Mouse (Mus musculus): ENCODE measurements at regions not wholly inside any gene's neighbourhood (a gene's known extent, or its start where the extent isn't known, plus 50 kb on each side); places are given as distances from the start of the nearest gene placed in this dataset.
"Not testable (repeated sequence)": the region's sequence is repeated elsewhere in the genome, so short reads cannot be mapped to it uniquely, and the experiment has no call there.

GRCm38 (mm10) chr4:23567827-23568226, 928.4 kb upstream of the Mms22l start:
- no peak for DNase-seq

GRCm38 (mm10) chr4:23573013-23573412, 923.2 kb upstream of the Mms22l start:
- DNase-seq = no peak

GRCm38 (mm10) chr4:23587412-23587811, 908.8 kb upstream of the Mms22l start:
- no peak for DNase-seq

GRCm38 (mm10) chr4:23590883-23591282, 905.4 kb upstream of the Mms22l start:
- DNase-seq = no peak

- no peak for DNase-seq
Observed at GRCm38 (mm10) chr4:23591593-23591992, 904.7 kb upstream of the Mms22l start.

- no peak for DNase-seq
Observed at GRCm38 (mm10) chr4:23600070-23600469, 896.2 kb upstream of the Mms22l start.

- DNase-seq = peak; percentile 3 to 13
Observed at GRCm38 (mm10) chr4:23601426-23602293, 894.6 kb upstream of the Mms22l start.

- DNase-seq = no peak
Observed at GRCm38 (mm10) chr4:23602294-23602932, 893.8 kb upstream of the Mms22l start.

GRCm38 (mm10) chr4:23607348-23607747, 888.9 kb upstream of the Mms22l start:
- DNase-seq = no peak

GRCm38 (mm10) chr4:23621208-23621607, 875.0 kb upstream of the Mms22l start:
- DNase-seq = no peak

- no peak for DNase-seq
Observed at GRCm38 (mm10) chr4:23622231-23622630, 874.0 kb upstream of the Mms22l start.

- DNase-seq = no peak
Observed at GRCm38 (mm10) chr4:23636231-23636928, 859.9 kb upstream of the Mms22l start.

- no peak for DNase-seq
Observed at GRCm38 (mm10) chr4:23636929-23637235, 859.4 kb upstream of the Mms22l start.

GRCm38 (mm10) chr4:23656671-23657070, 839.6 kb upstream of the Mms22l start:
- not testable (repeated sequence) for DNase-seq

GRCm38 (mm10) chr4:23668896-23669295, 827.4 kb upstream of the Mms22l start:
- no peak for DNase-seq

- DNase-seq = no peak
Observed at GRCm38 (mm10) chr4:23703626-23704025, 792.6 kb upstream of the Mms22l start.

GRCm38 (mm10) chr4:23710716-23711115, 785.5 kb upstream of the Mms22l start:
- DNase-seq = no peak

- DNase-seq = no peak
Observed at GRCm38 (mm10) chr4:23713781-23714415, 782.4 kb upstream of the Mms22l start.

- DNase-seq = no peak
Observed at GRCm38 (mm10) chr4:23727846-23728245, 768.4 kb upstream of the Mms22l start.

GRCm38 (mm10) chr4:23732471-23732870, 763.8 kb upstream of the Mms22l start:
- no peak for DNase-seq

- DNase-seq = no peak
Observed at GRCm38 (mm10) chr4:23744079-23744478, 752.2 kb upstream of the Mms22l start.

GRCm38 (mm10) chr4:23758005-23758404, 738.2 kb upstream of the Mms22l start:
- no peak for DNase-seq

All from layer of hippocampus, postnatal 36 days (tissue).